Mouse (Mus musculus) skeletal muscle tissue, adult 2 months (tissue): ENCODE results near the gene Syn3.

Source experiments
- DNase-seq: peaks from one replicate; pipeline ENCODE4 v3.0.0-alpha.2; 2012; ENCODE audit warnings: low read depth, low spot score

The Syn3 gene

GRCm38 (mm10) chr10:86212062-86212461, 286.6 kb downstream of the Syn3 start:
- DNase-seq = peak; percentile 71

DNA sequence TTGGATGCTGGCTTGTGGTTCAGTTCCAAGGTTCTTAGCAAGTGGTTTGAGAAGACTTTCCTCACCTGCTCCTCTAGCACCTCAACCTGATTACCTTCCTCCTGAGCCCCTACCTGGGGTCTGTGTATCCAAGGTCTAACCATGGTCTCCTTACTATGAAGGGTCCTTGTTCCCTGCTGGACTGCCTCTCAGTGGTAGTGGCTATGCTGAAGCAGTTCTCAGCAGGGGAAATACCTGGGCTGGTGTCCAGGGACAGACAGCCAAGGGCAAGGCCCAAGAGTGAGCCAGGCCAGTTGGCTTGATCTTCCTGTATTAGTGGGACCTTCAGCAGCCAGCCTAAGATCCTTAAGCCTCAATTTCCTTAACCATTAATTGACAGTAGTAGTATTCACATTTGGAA, 294.8 kb downstream of the Syn3 start:
- DNase-seq = peak; percentile 73

GRCm38 (mm10) chr10:86203175-86203574, 295.5 kb downstream of the Syn3 start:
- DNase-seq = no peak

DNA sequence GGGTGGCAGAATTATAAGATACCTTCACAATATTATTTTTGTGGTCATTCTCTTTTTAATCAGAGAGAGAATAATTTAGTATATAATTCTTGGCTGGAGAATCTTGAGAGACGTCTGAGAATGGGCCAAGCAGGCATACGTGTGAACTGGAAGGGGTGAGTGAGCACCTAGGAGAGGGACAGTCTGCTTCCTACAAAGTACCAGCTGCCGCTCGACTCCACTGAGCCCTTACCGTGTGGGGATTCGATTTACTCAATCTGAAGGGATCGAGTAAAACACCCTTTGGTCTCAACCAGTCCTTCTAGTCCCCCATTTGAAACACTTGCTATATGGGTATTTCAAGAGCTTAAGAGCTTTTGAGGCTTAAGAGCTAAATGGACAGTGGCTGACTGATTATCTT, 296.9 kb downstream of the Syn3 start:
- no peak for DNase-seq

DNA sequence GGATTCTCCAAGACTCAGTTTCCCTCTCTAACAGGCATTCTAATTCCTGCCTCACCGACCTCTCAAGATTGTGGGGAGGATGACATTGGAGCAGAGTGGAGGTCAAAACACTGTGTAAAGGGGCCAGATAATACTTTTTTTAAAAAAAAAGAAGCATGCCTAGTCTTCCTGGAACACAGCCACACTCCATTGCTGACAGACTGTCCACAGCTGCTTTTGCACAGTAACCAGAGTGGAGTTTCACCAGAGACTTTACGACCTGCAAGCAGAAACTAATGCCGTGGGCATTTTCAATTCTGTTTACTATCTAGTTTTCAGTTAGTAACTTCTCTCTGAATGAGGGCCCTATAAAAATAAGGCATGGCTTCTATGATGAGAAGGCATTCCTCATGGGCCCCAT, 297.7 kb downstream of the Syn3 start:
- DNase-seq = no peak

GRCm38 (mm10) chr10:86196414-86197025, 302.2 kb downstream of the Syn3 start:
- DNase-seq = no peak

- no peak for DNase-seq
Measured at GRCm38 (mm10) chr10:86194722-86195121, 304.0 kb downstream of the Syn3 start.

DNA sequence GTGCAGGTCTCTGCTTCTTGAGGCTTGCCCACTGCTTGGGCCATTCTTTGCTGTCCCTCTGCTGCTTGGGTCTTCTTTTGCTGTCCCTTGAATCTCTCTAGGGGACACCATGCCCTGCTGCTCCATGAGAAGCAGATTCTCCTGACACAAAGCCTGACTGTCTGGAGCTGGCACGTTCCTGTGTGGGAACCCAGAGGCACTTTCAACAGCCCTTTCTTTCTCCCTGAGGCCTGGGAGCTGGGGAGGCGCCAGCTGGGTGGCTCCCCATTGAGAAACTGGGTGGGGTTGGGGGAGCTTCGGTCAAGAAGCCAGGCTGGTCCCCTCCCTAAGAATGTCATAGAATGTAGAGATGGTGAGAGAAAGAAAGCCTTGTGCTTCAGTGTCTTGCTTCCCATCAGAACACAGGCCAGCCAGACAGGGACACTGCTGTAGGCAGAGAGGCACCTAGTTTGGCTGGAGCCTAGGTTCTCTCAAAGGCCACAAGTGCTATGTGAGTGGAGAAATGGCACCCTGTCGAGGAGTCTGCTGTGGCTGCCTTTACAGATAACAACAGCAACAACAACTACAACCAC, 304.7 kb downstream of the Syn3 start:
- DNase-seq = no peak

GRCm38 (mm10) chr10:86188614-86189013, 310.1 kb downstream of the Syn3 start:
- DNase-seq = no peak

DNA sequence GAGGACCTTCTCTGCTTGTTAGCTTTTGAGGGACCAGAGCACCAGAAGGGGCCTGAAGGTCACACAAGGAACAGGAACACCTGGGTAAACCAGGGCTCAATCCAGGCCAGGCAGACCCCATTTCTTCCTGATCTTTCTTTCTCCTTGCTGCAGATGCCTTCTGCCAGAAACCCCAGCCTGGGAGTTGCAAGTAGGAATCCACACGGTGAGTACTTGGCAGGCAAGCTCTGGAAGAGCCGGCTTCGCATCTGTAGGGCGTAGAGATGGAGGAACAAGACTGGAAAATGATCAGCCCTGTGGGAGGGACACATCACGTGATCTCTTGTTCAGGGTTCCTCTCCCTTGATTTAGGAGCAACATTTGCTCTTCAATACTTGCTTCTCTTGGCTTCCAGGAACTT, 310.8 kb downstream of the Syn3 start:
- no peak for DNase-seq

- no peak for DNase-seq
Measured at GRCm38 (mm10) chr10:86183148-86183885, 315.4 kb downstream of the Syn3 start.

DNA sequence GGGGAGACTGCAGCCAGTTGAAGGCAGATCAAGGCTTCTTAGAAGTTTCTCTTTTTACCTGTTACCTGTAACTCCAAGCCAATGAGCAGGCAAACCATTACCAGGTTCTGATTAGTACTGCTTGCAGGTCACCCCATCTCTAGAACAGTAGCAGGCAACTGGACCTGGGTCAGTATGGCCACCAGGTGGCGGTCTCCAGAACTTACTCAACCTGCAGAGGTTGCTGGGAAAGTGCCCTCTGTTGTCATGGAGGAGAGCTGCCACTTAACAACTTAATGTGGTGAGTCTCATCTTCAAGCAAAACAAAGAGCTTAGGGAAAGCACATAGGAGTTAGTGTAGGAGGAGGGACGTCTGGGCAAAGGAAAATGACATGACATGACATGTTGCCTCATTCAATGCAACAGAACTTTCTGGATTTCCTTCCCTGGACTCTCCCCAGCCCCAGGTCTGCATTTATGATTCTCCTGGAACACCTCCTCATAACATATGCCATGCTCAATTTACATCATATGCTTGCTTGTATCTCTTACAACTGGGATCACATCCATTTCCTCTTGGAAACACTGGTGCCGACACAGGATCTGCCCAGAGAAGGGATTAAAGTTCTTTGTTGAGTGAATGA, 316.4 kb downstream of the Syn3 start:
- peak; percentile 61 for DNase-seq

GRCm38 (mm10) chr10:86176411-86176810, 322.3 kb downstream of the Syn3 start:
- DNase-seq = no peak

DNA sequence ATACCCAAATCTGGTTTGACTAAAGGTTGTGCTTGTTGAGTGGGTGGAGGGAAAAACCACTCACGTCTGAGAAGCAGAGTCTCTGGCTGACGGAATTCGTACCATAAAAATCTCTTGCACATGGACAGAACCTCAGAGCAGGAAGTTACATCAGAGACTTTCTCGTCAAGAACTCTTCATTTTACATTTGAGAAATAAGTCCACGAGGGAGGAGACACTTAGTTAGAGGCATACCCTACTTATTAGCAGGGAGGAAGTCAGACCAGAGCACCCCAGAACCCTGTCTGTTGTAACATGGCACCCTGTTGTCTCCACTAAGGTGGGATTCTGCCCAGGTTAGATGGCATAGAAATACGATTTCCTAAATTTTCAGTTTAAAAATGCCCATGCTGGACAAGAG, 324.7 kb downstream of the Syn3 start:
- DNase-seq = no peak

- no peak for DNase-seq
Measured at GRCm38 (mm10) chr10:86173284-86173683, 325.4 kb downstream of the Syn3 start.

- DNase-seq = no peak
Measured at GRCm38 (mm10) chr10:86171246-86171645, 327.4 kb downstream of the Syn3 start.

DNA sequence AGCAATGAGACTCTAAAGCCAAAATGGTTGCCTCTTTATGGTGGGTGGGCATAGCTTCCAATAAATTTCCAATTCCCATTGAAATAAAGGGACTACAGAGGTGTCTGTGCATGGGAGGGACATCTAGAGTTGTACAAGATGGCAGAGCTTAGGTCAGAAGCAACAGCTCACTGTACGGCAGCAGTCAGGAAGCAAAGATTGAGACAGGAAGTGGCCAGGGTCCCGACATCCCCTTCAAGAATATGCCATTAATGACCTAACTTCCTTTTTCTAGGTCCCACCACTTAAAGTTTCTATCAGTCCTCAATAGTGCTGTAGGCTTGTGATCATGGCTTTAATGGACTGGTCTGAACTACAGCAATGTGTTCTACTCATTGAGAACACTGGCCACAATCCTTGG, 330.6 kb downstream of the Syn3 start:
- DNase-seq = no peak

- peak; percentile 58 for DNase-seq
Measured at GRCm38 (mm10) chr10:86166854-86167268, 331.8 kb downstream of the Syn3 start.

DNA sequence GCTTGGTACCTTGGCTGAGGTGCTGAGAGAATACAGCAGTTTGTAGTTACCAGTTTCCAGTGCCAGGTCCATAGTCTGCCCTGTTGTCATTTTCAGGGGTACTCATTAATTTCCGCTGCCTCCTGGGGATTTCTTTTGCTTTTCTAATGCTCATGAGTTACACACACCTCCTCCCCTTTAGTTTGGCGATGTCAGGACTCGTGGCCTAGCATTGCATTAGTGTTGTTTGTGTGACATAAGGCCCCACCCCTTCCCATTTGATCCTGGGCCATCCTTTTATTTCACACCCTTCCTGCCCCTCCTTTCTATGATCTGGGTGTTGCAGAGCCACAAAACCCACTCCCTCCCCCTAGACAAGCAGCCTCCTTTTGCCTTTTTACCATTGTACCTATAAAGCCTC, 334.6 kb downstream of the Syn3 start:
- no peak for DNase-seq

GRCm38 (mm10) chr10:86161783-86162271, 336.9 kb downstream of the Syn3 start:
- no peak for DNase-seq

DNA sequence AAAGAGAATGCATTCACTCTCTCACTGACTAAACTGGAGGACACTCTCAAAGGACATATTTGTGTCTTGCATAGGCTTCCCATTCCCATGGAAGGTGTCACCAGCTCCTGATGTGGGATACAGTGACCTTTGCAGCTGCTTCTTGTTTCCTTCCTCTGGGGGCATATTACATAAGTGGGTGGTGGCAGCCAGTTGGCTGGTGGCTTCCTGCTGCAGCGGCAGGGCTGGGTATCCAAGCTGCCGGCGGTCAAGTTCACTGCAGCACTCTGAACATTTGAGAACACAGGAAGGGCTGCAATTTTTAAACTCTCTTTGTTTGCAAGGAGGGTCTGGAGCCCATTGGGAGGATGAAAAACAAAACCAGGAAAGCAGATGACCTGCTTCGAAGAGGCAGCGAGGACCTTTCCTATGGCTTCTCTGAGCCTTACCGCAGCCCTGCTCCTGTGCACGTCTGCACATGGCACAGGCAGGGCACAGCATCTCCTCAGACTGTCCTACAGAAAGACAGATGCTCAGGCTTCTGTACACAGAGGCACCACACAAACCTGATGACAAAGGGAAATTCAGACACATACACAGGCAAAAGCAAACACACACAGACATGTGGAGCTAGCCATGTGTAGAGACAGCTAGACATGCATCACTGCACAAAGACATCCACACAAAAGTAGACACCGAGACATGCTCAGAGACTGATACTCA, 340.3 kb downstream of the Syn3 start:
- no peak for DNase-seq

DNA sequence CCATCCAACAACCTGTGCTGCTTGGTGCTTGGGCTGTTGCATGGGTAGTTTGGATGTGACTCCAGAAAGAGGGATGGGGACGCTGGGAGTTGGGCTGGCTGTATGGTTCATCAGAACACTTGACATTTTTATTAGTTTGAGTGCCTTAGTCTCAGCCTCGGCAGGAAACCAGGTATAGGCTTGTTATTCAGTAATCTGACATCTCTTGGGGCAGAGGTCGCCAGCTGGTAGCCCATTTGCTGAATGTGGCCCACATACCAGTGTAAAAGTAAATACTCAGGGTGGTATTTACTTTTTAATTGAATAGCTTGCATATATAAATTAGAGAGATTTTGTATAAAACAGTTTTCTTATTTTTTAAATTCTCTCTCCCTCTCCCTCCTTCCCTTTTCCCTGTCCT, 343.4 kb downstream of the Syn3 start:
- DNase-seq = no peak
